Comparison of ENCODE assay signal across 8 mouse cellular contexts in the genomic region with DNA sequence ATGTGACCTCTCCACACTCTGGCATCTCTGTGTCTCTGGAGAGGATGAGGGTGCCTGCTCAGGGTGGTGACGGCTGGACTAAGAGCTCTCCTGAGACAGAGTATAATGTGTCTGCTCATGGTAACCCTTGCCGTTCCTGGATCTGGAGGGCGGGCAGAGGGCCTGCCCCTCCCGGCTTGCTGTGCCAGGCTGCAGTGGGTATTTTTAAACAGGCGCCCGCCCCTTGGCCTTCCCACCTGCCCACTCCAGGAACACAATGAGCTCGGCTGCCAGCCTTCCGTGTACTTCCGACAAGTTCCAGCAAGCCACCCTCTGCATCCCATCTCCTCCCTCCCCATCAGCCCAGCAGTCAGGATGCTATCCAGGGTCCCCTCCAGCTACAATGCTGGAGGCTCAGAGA. TPM values are rescaled to one million over a fixed set of nuclear protein-coding genes. Genes with fewer than 3 reads are reported as not detected.
DNase-seq lines count a peak whose midpoint lies in the region; ATAC-seq and TF ChIP-seq lines count a peak whose summit lies in the region.

No protein-coding gene starts in this region.

- H3K9ac ChIP-seq in intestine, postnatal 0 days (ENCODE audit: low read depth, low read length), result no peak overlapping the region

- H3K4me3 ChIP-seq in gastrocnemius, adult 2 months, result peak overlapping the region; percentile 37
- H3K4me3 ChIP-seq in intestine, postnatal 0 days (ENCODE audit: low read depth, low read length), result no peak overlapping the region

- no peak overlapping the region; the same call in 1 of the 2 replicates for H3K4me2 ChIP-seq in intestine, postnatal 0 days (replicated peaks; ENCODE audit: low read depth)

- no peak for ATAC-seq in intestine, postnatal 0 days
- ATAC-seq in cerebellum, adult (ENCODE audit: insufficient number of reproducible peaks, low FRiP score, low TSS enrichment), result no peak
- ATAC-seq in megakaryocyte progenitor cell, adult 5-6 weeks (replicated peaks; ENCODE audit: poor library complexity), result no peak

- no peaks in the 10 kb centered on the region for H3K36me3 ChIP-seq in intestine, postnatal 0 days (ENCODE audit: control insufficient read depth, insufficient read depth)

- 0 out of 2 replicates have a peak, but pooled peaks cover 8% of the 10 kb centered on the region for H3K4me1 ChIP-seq in intestine, postnatal 0 days (replicated peaks; ENCODE audit: control insufficient read depth, insufficient read depth, low read length)

- 49% methylated on average over 9 of the region's 9 CpGs for WGBS in intestine, postnatal 0 days

- peak; percentile 73 for DNase-seq in gastrocnemius, adult 2 months
- DNase-seq in gastrocnemius, postnatal 14 days, result no peak
- DNase-seq in right cerebral cortex, adult 18-20 months, result peak; percentile 36
- no peak for DNase-seq in right cerebral cortex, postnatal 25 days
- no peak for DNase-seq in natural killer cell, adult 2 months (ENCODE audit: low spot score in 2 of 2)

- peak overlapping the region; percentile 82 for H3K27ac ChIP-seq in gastrocnemius, adult 2 months
- peak overlapping the region; percentile 28; the same call in 1 of the 2 replicates for H3K27ac ChIP-seq in intestine, postnatal 0 days (ENCODE audit: low read depth, low read length)

- TF ChIP-seq CTCF in gastrocnemius, adult 2 months (IDR thresholded peaks at IDR 0.05), result no peak
- no peak for TF ChIP-seq CTCF in intestine, postnatal 0 days (IDR thresholded peaks at IDR 0.05; ENCODE audit: low read depth)

- H3K27me3 ChIP-seq in intestine, postnatal 0 days (replicated peaks; ENCODE audit: control insufficient read depth, insufficient read depth, low read length), result no peaks in the 10 kb centered on the region

- intact Hi-C loops in gastrocnemius, adult 2 months (cut with DNase I), result no loop called here
- intact Hi-C loops in gastrocnemius, postnatal 14 days (cut with DNase I; ENCODE audit: low total_unique reads), result no loop called here

- H3K9me3 ChIP-seq in intestine, postnatal 0 days (ENCODE audit: control insufficient read depth), result no peaks in the 10 kb centered on the region

RNA-seq across cellular contexts. Expression of gene Arhgef17, which starts 20.1 kb away (rescaled TPM):
- total RNA-seq in gastrocnemius, adult 2 months (2021), result 10 to 100 TPM; 20.9 to 33.3 TPM
- 10 to 100 TPM; 21.9 to 25.7 TPM for total RNA-seq in gastrocnemius, postnatal 14 days (2021)
- 2.0 and 2.5 TPM in 2 replicates for polyA plus RNA-seq in intestine, postnatal 0 days (2015; fragmentation: Nextera tagmentation; extraction: Ambion mirVana)
- 0.12 and 0.44 TPM in 2 replicates for total RNA-seq in megakaryocyte progenitor cell, adult 5-6 weeks (2015)
- 0.08 TPM in 1 of 2 replicates, not detected in the other for total RNA-seq in megakaryocyte progenitor cell, adult 5-6 weeks (2017)

RNA-seq across cellular contexts. Expression of gene Relt, which starts 48.5 kb away (rescaled TPM):
- 10 to 100 TPM in 1 of 2 experiments, 1 to 10 TPM in 1; 9.5 to 19.8 TPM for total RNA-seq in gastrocnemius, adult 2 months (2021)
- 10 to 100 TPM in 1 of 2 experiments, 1 to 10 TPM in 1; 5.4 to 16.3 TPM for total RNA-seq in gastrocnemius, postnatal 14 days (2021)
- polyA plus RNA-seq in intestine, postnatal 0 days (2015; fragmentation: Nextera tagmentation; extraction: Ambion mirVana), result 0.78 and 1.0 TPM in 2 replicates
- 8.2 and 9.0 TPM in 2 replicates for total RNA-seq in megakaryocyte progenitor cell, adult 5-6 weeks (2015)
- total RNA-seq in megakaryocyte progenitor cell, adult 5-6 weeks (2017), result 6.3 and 13.1 TPM in 2 replicates

Comparison
In these comparisons a context has a peak if more than half of its experiments do, and no peak if none do; other contexts are left out.
1. DNase-seq: peak in gastrocnemius, adult 2 months (single experiment) and right cerebral cortex, adult 18-20 months (single experiment); none in gastrocnemius, postnatal 14 days (single experiment), right cerebral cortex, postnatal 25 days (single experiment) and natural killer cell, adult 2 months (0 of 2).
2. RNA of gene Arhgef17, which starts 20.1 kb away (total RNA-seq): 20.9 to 33.3 TPM in gastrocnemius, adult 2 months and 21.9 to 25.7 TPM in gastrocnemius, postnatal 14 days; 0.08 to 0.44 TPM in megakaryocyte progenitor cell, adult 5-6 weeks; every median in the first group is over 10 times any median in the second.